Mouse (Mus musculus) myocyte (in vitro differentiated cells): ENCODE measurements around the gene Tmed9. TPM values are rescaled to one million over a fixed set of nuclear protein-coding genes. Genes with fewer than 3 reads are reported as not detected.
"Not testable (repeated sequence)": the region's sequence is repeated elsewhere in the genome, so short reads cannot be mapped to it uniquely, and the experiment has no call there.

Source experiments
- H3K27me3 ChIP-seq: one replicate; pipeline ENCODE4 v1.6.1; 2011; ENCODE audit not compliant: control insufficient read depth, insufficient read depth, insufficient read length
- H3K36me3 ChIP-seq: one replicate; pipeline ENCODE4 v1.6.1; 2011; ENCODE audit not compliant: control insufficient read depth, insufficient read depth
- H3K4me2 ChIP-seq: one replicate; pipeline ENCODE4 v1.6.1; 2011; ENCODE audit warnings: low read depth, control low read depth
- H3K4me3 ChIP-seq: one replicate; pipeline ENCODE4 v1.5.1; 2011; ENCODE audit warnings: mild to moderate bottlenecking, control low read depth, moderate library complexity
- H3K79me2 ChIP-seq: one replicate; pipeline ENCODE4 v1.6.1; 2011; ENCODE audit not compliant: control insufficient read depth, insufficient read depth
- H3ac ChIP-seq: one replicate; pipeline ENCODE4 v1.6.1; 2011; ENCODE audit not compliant: control insufficient read depth, insufficient read length
- CEBPB ChIP-seq: IDR thresholded peaks from 2 replicates; pipeline ENCODE4 v1.6.1; 2011; ENCODE audit warnings: mild to moderate bottlenecking, moderate library complexity; ENCODE audit not compliant: poor library complexity, insufficient read depth, severe bottlenecking
- E2F4 ChIP-seq: IDR thresholded peaks from one replicate; pipeline ENCODE4 v1.6.1; 2011; ENCODE audit warnings: mild to moderate bottlenecking, control low read depth, moderate library complexity; ENCODE audit not compliant: insufficient read depth
- MAX ChIP-seq: IDR thresholded peaks from one replicate; pipeline ENCODE4 v1.6.1; 2011; ENCODE audit warnings: low read depth, mild to moderate bottlenecking, control low read depth
- MYOD1 ChIP-seq, 3 experiments: IDR thresholded peaks; one replicate each; pipeline ENCODE4 v1.6.1; 2011; ENCODE audit warnings: control low read depth in 2 of 3, low read depth in 2 of 3, mild to moderate bottlenecking in 2 of 3, moderate library complexity in 1 of 3; ENCODE audit not compliant: insufficient read length in 2 of 3, control insufficient read depth in 1 of 3
- MYOG ChIP-seq, 3 experiments: IDR thresholded peaks; one replicate each; pipeline ENCODE4 v1.6.1; 2011; ENCODE audit warnings: control low read depth in 2 of 3, low read depth in 2 of 3, mild to moderate bottlenecking in 2 of 3; ENCODE audit not compliant: insufficient read length in 2 of 3, control insufficient read depth in 1 of 3, insufficient read depth in 1 of 3
- POLR2A ChIP-seq: IDR thresholded peaks from one replicate; pipeline ENCODE4 v1.6.1; 2011; ENCODE audit warnings: low read depth, mild to moderate bottlenecking, control low read depth, moderate library complexity; ENCODE audit not compliant: insufficient read length
- POLR2AphosphoS2 ChIP-seq: IDR thresholded peaks from one replicate; pipeline ENCODE4 v1.6.1; 2011; ENCODE audit warnings: low read depth, control low read depth; ENCODE audit not compliant: insufficient read length
- REST ChIP-seq: IDR thresholded peaks from one replicate; pipeline ENCODE4 v1.6.1; 2011; ENCODE audit warnings: mild to moderate bottlenecking, control low read depth, moderate library complexity; ENCODE audit not compliant: insufficient read depth, insufficient read length
- SRF ChIP-seq: IDR thresholded peaks from one replicate; pipeline ENCODE4 v1.6.1; 2011; ENCODE audit warnings: low read depth; ENCODE audit not compliant: control insufficient read depth, insufficient read length
- TCF12 ChIP-seq: IDR thresholded peaks from one replicate; pipeline ENCODE4 v1.6.1; 2011; ENCODE audit warnings: mild to moderate bottlenecking, control low read depth; ENCODE audit not compliant: poor library complexity, insufficient read depth, severe bottlenecking
- TCF3 ChIP-seq: IDR thresholded peaks from one replicate; pipeline ENCODE4 v1.6.1; 2011; ENCODE audit warnings: low read depth, control low read depth; ENCODE audit not compliant: insufficient read length
- USF1 ChIP-seq: IDR thresholded peaks from one replicate; pipeline ENCODE4 v1.6.1; 2011; ENCODE audit warnings: low read depth, mild to moderate bottlenecking, control low read depth, moderate library complexity
- polyA plus RNA-seq: library from polyadenylated mRNA; unstranded; fragments of >200 nt; fragmentation: generic; extraction: Trizol; gene quantifications from one replicate; pipeline ENCODE4 v1.2.1, GENCODE M21; 2012; ENCODE audit warnings: missing spikeins

The Tmed9 gene
- polyA plus RNA-seq, 1 experiment: 200 TPM

GRCm38 (mm10) chr13:55620275-55620674, 46.7 kb downstream of the Tmed9 start:
- no peak overlapping the region for H3K4me3 ChIP-seq
- H3K79me2 ChIP-seq: peaks cover 21% of the 10 kb centered on the region
- no peak overlapping the region for H3ac ChIP-seq
- no peak for TF ChIP-seq REST
- TF ChIP-seq E2F4: no peak
- TF ChIP-seq USF1: no peak
- TF ChIP-seq POLR2AphosphoS2: no peak
- no peak for TF ChIP-seq SRF
- no peak for TF ChIP-seq MYOD1 (IDR thresholded peaks at IDR 0.05; ENCODE audit: control insufficient read depth in 1 of 3, insufficient read length in 2 of 3, low read depth in 2 of 3)
- TF ChIP-seq TCF12: no peak
- TF ChIP-seq TCF3: no peak
- no peak for TF ChIP-seq MAX
- no peak for TF ChIP-seq POLR2A
- no peak for TF ChIP-seq CEBPB
- TF ChIP-seq MYOG (IDR thresholded peaks at IDR 0.05; ENCODE audit: control insufficient read depth in 1 of 3, insufficient read depth in 1 of 3, insufficient read length in 2 of 3, low read depth in 2 of 3): no peak
- no peaks in the 10 kb centered on the region for H3K27me3 ChIP-seq
- no peak overlapping the region for H3K4me2 ChIP-seq
- no peaks in the 10 kb centered on the region for H3K36me3 ChIP-seq

DNA sequence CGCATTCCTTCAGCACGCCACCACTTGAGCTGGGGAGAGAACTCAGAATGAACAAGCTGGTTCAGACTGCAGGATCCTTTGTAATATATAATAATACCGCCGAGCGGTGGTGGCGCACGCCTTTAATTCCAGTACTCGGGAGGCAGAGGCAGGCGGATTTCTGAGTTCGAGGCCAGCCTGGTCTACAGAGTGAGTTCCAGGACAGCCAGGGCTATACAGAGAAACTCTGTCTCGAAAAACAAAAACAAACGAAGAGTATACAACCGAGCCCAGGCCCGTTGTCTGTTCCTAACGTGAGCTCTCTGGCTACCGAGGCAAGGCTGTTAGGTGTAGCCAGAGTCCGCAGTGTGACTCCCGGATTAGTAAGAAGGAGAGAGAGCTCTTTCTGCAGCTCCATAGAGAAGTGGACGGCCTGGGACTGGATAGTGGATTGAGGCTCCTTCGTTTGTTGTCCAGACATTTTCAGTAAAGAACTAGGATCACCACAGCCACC, 48.7 kb downstream of the Tmed9 start:
- H3ac ChIP-seq: peak overlapping the region; percentile 84
- H3K27me3 ChIP-seq: not testable (repeated sequence)
- peak overlapping the region; percentile 77 for H3K4me2 ChIP-seq

DNA sequence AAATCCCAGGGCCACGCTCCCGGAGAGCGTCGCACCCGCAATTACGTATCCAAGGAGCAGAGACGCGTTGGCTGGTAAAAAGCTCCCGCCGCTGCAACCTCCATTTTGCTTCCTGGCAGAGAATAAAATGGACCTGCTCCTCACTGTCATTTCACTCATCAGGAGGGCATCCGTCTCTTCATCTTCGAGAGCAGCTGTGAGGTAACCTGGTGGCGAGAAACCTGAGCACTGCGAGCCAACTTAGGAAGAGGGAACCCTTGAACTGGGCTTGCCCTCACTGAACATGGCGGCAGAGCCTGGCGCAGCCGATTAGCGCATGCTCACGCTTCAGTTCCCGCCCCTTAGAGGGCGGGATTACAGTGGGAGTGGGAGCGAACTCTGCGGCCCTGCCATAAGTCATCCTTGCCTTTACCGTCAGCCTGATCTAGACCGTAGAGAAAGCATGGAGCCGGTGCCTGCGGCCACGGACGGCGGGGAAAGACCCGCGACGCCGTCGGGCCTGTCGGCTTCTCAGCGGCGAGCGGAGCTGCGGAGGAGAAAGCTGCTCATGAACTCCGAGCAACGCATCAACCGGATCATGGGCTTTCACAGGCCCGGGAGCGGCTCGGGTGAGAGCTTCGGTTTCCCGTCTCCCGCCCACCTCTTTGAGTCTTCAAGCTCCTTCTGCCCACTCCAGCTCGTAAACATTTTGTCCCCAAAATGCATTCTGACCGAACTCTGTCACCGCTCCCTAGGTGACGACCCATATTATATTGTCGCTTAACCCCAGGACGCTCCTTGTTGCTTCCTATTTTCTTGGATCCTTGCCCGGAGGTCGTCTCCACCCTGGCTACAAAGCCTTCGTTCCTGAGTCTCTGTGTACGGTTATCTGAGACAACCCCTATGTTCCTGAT, 49.4 kb downstream of the Tmed9 start, which contains the start of gene Caml:
TSS of gene Caml (plus strand) at position 357 of the 893 bp plus-strand sequence.
- H3K79me2 ChIP-seq: peaks cover 36% of the 10 kb centered on the region
- peak within 1 kb of the TSS; percentile 84 for H3ac ChIP-seq
- peak within 1 kb of the TSS; percentile 98 for H3K4me2 ChIP-seq
- H3K4me3 ChIP-seq: peak within 1 kb of the TSS; percentile 85
- TF ChIP-seq MYOG (IDR thresholded peaks at IDR 0.05; ENCODE audit: control insufficient read depth in 1 of 3, insufficient read depth in 1 of 3, insufficient read length in 2 of 3, low read depth in 2 of 3): no peak
- peak; percentile 94 for TF ChIP-seq POLR2A
- TF ChIP-seq CEBPB: no peak
- no peak for TF ChIP-seq USF1
- no peak for TF ChIP-seq MYOD1 (IDR thresholded peaks at IDR 0.05; ENCODE audit: control insufficient read depth in 1 of 3, insufficient read length in 2 of 3, low read depth in 2 of 3)
- no peak for TF ChIP-seq TCF3
- no peak for TF ChIP-seq REST
- no peak for TF ChIP-seq MAX
- TF ChIP-seq E2F4: no peak
- peak; percentile 4 for TF ChIP-seq SRF
- TF ChIP-seq TCF12: no peak
- peak; percentile 89 for TF ChIP-seq POLR2AphosphoS2
- H3K36me3 ChIP-seq: peaks cover 5% of the 10 kb centered on the region
- no peaks in the 10 kb centered on the region for H3K27me3 ChIP-seq

More for the DNA sequence above, 48.7 kb downstream of the Tmed9 start:
- peak overlapping the region; percentile 85 for H3K4me3 ChIP-seq
- not testable (repeated sequence) for H3K36me3 ChIP-seq
- peaks cover 36% of the 10 kb centered on the region for H3K79me2 ChIP-seq

DNA sequence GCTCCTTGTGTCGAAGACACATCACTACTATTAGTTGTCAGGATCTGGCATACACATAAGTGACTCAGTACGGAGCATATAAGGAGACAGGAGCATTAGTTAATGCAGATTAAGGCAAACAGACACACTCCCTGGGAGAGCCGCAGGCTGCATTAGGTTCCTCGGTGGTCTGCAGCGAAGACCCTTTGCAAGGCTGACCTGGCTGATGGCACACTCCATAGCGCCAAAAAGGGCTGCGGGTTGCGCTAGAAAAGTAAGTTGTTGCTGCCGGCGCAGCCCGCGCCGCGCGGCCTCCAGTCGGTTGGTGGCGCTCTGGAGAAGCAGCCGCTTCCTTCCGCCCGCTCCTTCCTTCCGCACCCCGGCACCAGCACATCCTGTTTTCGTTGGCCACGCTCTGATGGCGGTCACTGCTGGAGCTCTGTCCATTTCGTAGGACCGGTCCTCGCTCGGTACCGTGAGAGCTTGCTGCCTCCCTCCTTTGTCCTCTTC, 61.2 kb downstream of the Tmed9 start, which contains the start of gene Ddx46:
TSS of gene Ddx46 (plus strand) at position 389 of the 489 bp plus-strand sequence.
- Histone ChIP-seq H3K4me3 (peak within 1 kb of the TSS; percentile 67), H3ac (peak within 1 kb of the TSS; percentile 55), H3K79me2 (peaks cover 24% of the 10 kb centered on the region), H3K27me3 (no peaks in the 10 kb centered on the region), H3K4me2 (peak within 1 kb of the TSS; percentile 98), H3K36me3 (peaks cover 6% of the 10 kb centered on the region)
- TF ChIP-seq POLR2A (peak; percentile 91), CEBPB (no peak), SRF (peak; percentile 58), E2F4 (peak; percentile 37), MYOD1 (IDR thresholded peaks at IDR 0.05; ENCODE audit: control insufficient read depth in 1 of 3, insufficient read length in 2 of 3, low read depth in 2 of 3) (peak in 1 of 3 experiments; percentile 16), TCF3 (no peak), POLR2AphosphoS2 (peak; percentile 93), MYOG (IDR thresholded peaks at IDR 0.05; ENCODE audit: control insufficient read depth in 1 of 3, insufficient read depth in 1 of 3, insufficient read length in 2 of 3, low read depth in 2 of 3) (peak in 1 of 3 experiments; percentile 62)
